Mouse (Mus musculus) stomach, embryonic 15.5 days (tissue): ENCODE results near the gene Heatr5a. TPM values are rescaled to one million over a fixed set of nuclear protein-coding genes. Genes with fewer than 3 reads are reported as not detected.

ENCODE experiments used
- ATAC-seq: fragments of 200-750 bp; cut with Nextera tagmentation; 2 replicates; pipeline ENCODE4 v1.8.0; 2017; ENCODE audit warnings: low read depth, moderate number of reproducible peaks, moderate TSS enrichment; ENCODE audit not compliant: insufficient read depth, low FRiP score
- H3K27ac ChIP-seq: fragments of 300-500 bp; sonication (generic); 2 replicates; pipeline ENCODE4 v1.5.1; 2015; ENCODE audit warnings: mild to moderate bottlenecking, inconsistent platforms
- H3K27me3 ChIP-seq: fragments of 300-500 bp; sonication (generic); replicated peaks from 2 replicates; pipeline ENCODE4 v1.6.1; 2015; ENCODE audit warnings: inconsistent platforms
- H3K36me3 ChIP-seq: fragments of 300-500 bp; sonication (generic); 2 replicates; pipeline ENCODE4 v1.6.1; 2015; ENCODE audit warnings: inconsistent platforms
- H3K4me1 ChIP-seq: fragments of 300-500 bp; sonication (generic); 2 replicates; pipeline ENCODE4 v1.6.1; 2015; ENCODE audit warnings: inconsistent platforms
- H3K4me2 ChIP-seq: fragments of 300-500 bp; sonication (generic); 2 replicates; pipeline ENCODE4 v1.6.1; 2015; ENCODE audit warnings: mild to moderate bottlenecking, inconsistent platforms
- H3K4me3 ChIP-seq: fragments of 300-500 bp; sonication (generic); replicated peaks from 2 replicates; pipeline ENCODE4 v1.5.1; 2015; ENCODE audit warnings: inconsistent platforms
- H3K9ac ChIP-seq: fragments of 300-500 bp; sonication (generic); 2 replicates; pipeline ENCODE4 v1.6.1; 2015; ENCODE audit warnings: inconsistent platforms
- H3K9me3 ChIP-seq: fragments of 300-500 bp; sonication (generic); 2 replicates; pipeline ENCODE4 v1.6.1; 2016; ENCODE audit warnings: inconsistent platforms
- WGBS: fragments of 180-500 bp; shearing (Covaris S2); methylation state at CpG from one replicate; pipeline ENCODE4 v1.1.7; 2015; 5-methylcytosine and 5-hydroxymethylcytosine counted together
- polyA plus RNA-seq: library from polyadenylated mRNA; unstranded; fragments of >200 nt; fragmentation: Nextera tagmentation; extraction: Ambion mirVana; gene quantifications from 2 replicates; pipeline ENCODE4 v1.2.1, GENCODE M21; 2015

Gene Heatr5a
- polyA plus RNA-seq, 1 experiment from 2014 or later = 10.0 TPM

DNA sequence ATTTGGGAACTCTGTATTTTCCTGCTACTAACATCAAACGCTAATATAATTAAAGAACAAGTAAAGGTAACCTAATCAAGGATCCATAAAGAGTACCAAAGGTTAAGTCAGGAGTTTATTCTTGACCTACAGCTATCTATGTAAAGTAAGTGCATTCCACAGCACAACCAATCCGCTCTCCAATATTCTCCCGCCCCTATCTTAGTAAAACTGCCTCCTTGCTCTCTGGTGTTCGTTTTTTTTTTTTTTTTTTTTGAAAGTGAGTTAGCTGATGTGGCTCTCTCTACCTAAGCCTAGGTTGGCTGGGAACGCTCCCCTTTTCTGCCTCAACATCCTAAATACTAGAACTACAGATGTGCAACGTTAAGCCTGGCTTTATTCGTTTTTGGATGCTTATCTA is 1.2 kb downstream of the Heatr5a start:
- Histone ChIP-seq H3K36me3 (no peaks in the 10 kb centered on the region), H3K4me3 (peak overlapping the region; percentile 99), H3K27me3 (no peaks in the 10 kb centered on the region), H3K9ac (no peak overlapping the region), H3K4me1 (peaks cover 11% of the 10 kb centered on the region; the same call in 1 of the 2 replicates), H3K4me2 (peak overlapping the region; percentile 57), H3K27ac (no peak overlapping the region), H3K9me3 (no peaks in the 10 kb centered on the region)
- WGBS = 12% methylated on average over 7 of the region's 7 CpGs
- no peak for ATAC-seq

GRCm38 (mm10) chr12:51969092-51969491 is 2.0 kb downstream of the Heatr5a start:
- Histone ChIP-seq H3K4me1 (peaks cover 15% of the 10 kb centered on the region; the same call in 1 of the 2 replicates), H3K4me3 (no peak overlapping the region), H3K27ac (no peak overlapping the region), H3K4me2 (no peak overlapping the region), H3K9ac (no peak overlapping the region), H3K27me3 (no peaks in the 10 kb centered on the region), H3K9me3 (no peaks in the 10 kb centered on the region), H3K36me3 (no peaks in the 10 kb centered on the region)
- 80% methylated on average over 2 of the region's 2 CpGs for WGBS
- ATAC-seq = no peak

DNA sequence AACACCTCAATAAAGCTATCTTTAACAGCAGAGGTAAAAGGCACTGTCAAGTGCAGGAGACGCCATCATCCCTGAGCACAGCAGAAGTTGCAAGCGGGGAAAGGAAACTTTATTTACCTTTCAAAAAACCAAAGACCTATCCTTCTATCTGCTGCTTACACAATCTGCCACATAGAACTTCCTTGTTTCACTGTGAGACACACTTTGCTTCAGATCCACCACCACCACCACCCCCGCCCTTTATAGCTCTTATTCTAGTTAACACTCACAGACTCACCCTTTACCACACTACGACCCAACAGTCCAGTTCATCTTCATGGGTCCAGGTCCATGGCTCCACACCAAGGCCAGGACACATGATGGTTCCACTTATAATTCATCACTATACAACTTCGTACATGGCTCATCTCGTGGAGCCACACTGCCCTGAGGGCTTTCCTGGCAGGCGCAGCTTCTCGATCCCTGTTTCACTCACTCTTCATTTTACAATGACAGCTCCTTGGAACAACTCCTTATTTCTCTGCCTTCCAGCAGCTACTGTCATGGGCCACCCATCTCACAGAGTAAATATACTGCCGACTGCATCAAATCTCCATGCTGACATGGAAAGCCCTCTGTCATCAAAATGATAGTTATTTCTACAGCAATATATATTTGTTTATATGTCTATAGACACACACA is 3.1 kb downstream of the Heatr5a start:
- ATAC-seq = no peak
- 80% methylated on average over 9 of the region's 9 CpGs for WGBS
- H3K4me2 ChIP-seq = no peak overlapping the region

GRCm38 (mm10) chr12:51957626-51958025 is 13.5 kb downstream of the Heatr5a start:
- no peak overlapping the region for H3K4me2 ChIP-seq
- no peak overlapping the region for H3K27ac ChIP-seq
- no peaks in the 10 kb centered on the region for H3K4me1 ChIP-seq
- H3K36me3 ChIP-seq = peaks cover 11% of the 10 kb centered on the region
- no peak overlapping the region for H3K4me3 ChIP-seq
- no peaks in the 10 kb centered on the region for H3K9me3 ChIP-seq
- no peak overlapping the region for H3K9ac ChIP-seq
- ATAC-seq = no peak
- 83% methylated on average over 6 of the region's 6 CpGs for WGBS
- no peaks in the 10 kb centered on the region for H3K27me3 ChIP-seq

More for the DNA sequence above, 3.1 kb downstream of the Heatr5a start:
- Histone ChIP-seq H3K36me3 (no peaks in the 10 kb centered on the region), H3K27me3 (no peaks in the 10 kb centered on the region), H3K9ac (no peak overlapping the region), H3K27ac (no peak overlapping the region), H3K4me3 (no peak overlapping the region), H3K9me3 (no peaks in the 10 kb centered on the region), H3K4me1 (peaks cover 17% of the 10 kb centered on the region; the same call in 1 of the 2 replicates)

DNA sequence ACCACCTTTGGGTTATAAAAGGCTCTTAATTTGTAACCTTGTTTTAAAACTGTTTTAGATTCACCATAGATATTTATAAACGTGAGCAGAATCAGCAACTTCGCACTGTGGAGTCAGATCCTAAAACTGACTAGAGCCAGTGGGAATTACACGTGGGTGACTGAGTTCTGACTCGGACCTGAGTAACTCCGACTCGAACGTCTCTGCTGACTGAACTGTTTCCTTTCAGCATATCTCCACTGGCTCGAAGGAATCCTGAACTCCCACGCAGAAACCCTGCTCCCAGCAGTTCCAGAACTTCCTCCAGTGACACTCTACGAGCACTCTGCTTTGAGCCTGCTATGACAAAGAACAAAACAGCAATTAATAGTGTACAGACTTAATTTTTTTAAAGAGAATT is 18.8 kb downstream of the Heatr5a start:
- Histone ChIP-seq H3K4me1 (no peaks in the 10 kb centered on the region), H3K4me2 (no peak overlapping the region), H3K27ac (no peak overlapping the region), H3K36me3 (peaks cover 42% of the 10 kb centered on the region), H3K9me3 (no peaks in the 10 kb centered on the region), H3K27me3 (no peaks in the 10 kb centered on the region), H3K4me3 (no peak overlapping the region), H3K9ac (no peak overlapping the region)
- ATAC-seq = no peak
- 78% methylated on average over 10 of the region's 10 CpGs for WGBS

- H3K9ac ChIP-seq = no peak overlapping the region
- H3K27ac ChIP-seq = no peak overlapping the region
- no peak for ATAC-seq
- no peaks in the 10 kb centered on the region for H3K27me3 ChIP-seq
- peaks cover 50% of the 10 kb centered on the region for H3K36me3 ChIP-seq
- no peaks in the 10 kb centered on the region for H3K4me1 ChIP-seq
- no peak overlapping the region for H3K4me2 ChIP-seq
- no peak overlapping the region for H3K4me3 ChIP-seq
- H3K9me3 ChIP-seq = no peaks in the 10 kb centered on the region
- 90% methylated on average over 10 of the region's 10 CpGs for WGBS
Observed at GRCm38 (mm10) chr12:51947498-51947945, 23.6 kb downstream of the Heatr5a start.

GRCm38 (mm10) chr12:51945331-51945730 is 25.8 kb downstream of the Heatr5a start:
- ATAC-seq = no peak
- H3K27me3 ChIP-seq = no peaks in the 10 kb centered on the region
- H3K4me2 ChIP-seq = no peak overlapping the region
- H3K4me1 ChIP-seq = no peaks in the 10 kb centered on the region
- H3K36me3 ChIP-seq = peaks cover 34% of the 10 kb centered on the region
- H3K9me3 ChIP-seq = no peaks in the 10 kb centered on the region
- no peak overlapping the region for H3K4me3 ChIP-seq
- no peak overlapping the region for H3K9ac ChIP-seq
- H3K27ac ChIP-seq = no peak overlapping the region
- 91% methylated on average over 9 of the region's 9 CpGs for whole genome bisulfite sequencing

- no peak overlapping the region for H3K27ac ChIP-seq
- H3K9ac ChIP-seq = no peak overlapping the region
- H3K36me3 ChIP-seq = peaks cover 6% of the 10 kb centered on the region; the same call in 1 of the 2 replicates
- no peaks in the 10 kb centered on the region for H3K9me3 ChIP-seq
- H3K4me1 ChIP-seq = no peaks in the 10 kb centered on the region
- no peak overlapping the region for H3K4me3 ChIP-seq
- WGBS = 73% methylated on average over 4 of the region's 4 CpGs
- no peak for ATAC-seq
- no peak overlapping the region for H3K4me2 ChIP-seq
- no peaks in the 10 kb centered on the region for H3K27me3 ChIP-seq
Observed at GRCm38 (mm10) chr12:51939848-51940247, 31.3 kb downstream of the Heatr5a start.

GRCm38 (mm10) chr12:51937938-51938337 is 33.2 kb downstream of the Heatr5a start:
- H3K4me1 ChIP-seq = no peaks in the 10 kb centered on the region
- no peak overlapping the region for H3K9ac ChIP-seq
- H3K4me3 ChIP-seq = no peak overlapping the region
- H3K27ac ChIP-seq = no peak overlapping the region
- no peak overlapping the region for H3K4me2 ChIP-seq
- H3K27me3 ChIP-seq = no peaks in the 10 kb centered on the region
- H3K9me3 ChIP-seq = no peaks in the 10 kb centered on the region
- H3K36me3 ChIP-seq = peaks cover 7% of the 10 kb centered on the region; the same call in 1 of the 2 replicates
- 82% methylated on average over 6 of the region's 6 CpGs for WGBS
- no peak for ATAC-seq

GRCm38 (mm10) chr12:51929630-51930029 is 41.5 kb downstream of the Heatr5a start:
- Histone ChIP-seq H3K9me3 (no peaks in the 10 kb centered on the region), H3K9ac (no peak overlapping the region), H3K27me3 (no peaks in the 10 kb centered on the region), H3K27ac (no peak overlapping the region), H3K4me1 (no peaks in the 10 kb centered on the region), H3K36me3 (0 out of 2 replicates have a peak, but pooled peaks cover 8% of the 10 kb centered on the region), H3K4me2 (no peak overlapping the region), H3K4me3 (no peak overlapping the region)
- WGBS = 90% methylated on average over 2 of the region's 2 CpGs
- no peak for ATAC-seq

GRCm38 (mm10) chr12:51917191-51917590 is 53.9 kb downstream of the Heatr5a start:
- no peak overlapping the region for H3K4me3 ChIP-seq
- no peaks in the 10 kb centered on the region for H3K4me1 ChIP-seq
- no peak overlapping the region for H3K4me2 ChIP-seq
- ATAC-seq = no peak
- H3K27ac ChIP-seq = no peak overlapping the region
- H3K9ac ChIP-seq = no peak overlapping the region
- 77% methylated on average over 2 of the region's 2 CpGs for WGBS
- peaks cover 26% of the 10 kb centered on the region; the same call in 1 of the 2 replicates for H3K36me3 ChIP-seq
- no peaks in the 10 kb centered on the region for H3K27me3 ChIP-seq
- no peaks in the 10 kb centered on the region for H3K9me3 ChIP-seq

DNA sequence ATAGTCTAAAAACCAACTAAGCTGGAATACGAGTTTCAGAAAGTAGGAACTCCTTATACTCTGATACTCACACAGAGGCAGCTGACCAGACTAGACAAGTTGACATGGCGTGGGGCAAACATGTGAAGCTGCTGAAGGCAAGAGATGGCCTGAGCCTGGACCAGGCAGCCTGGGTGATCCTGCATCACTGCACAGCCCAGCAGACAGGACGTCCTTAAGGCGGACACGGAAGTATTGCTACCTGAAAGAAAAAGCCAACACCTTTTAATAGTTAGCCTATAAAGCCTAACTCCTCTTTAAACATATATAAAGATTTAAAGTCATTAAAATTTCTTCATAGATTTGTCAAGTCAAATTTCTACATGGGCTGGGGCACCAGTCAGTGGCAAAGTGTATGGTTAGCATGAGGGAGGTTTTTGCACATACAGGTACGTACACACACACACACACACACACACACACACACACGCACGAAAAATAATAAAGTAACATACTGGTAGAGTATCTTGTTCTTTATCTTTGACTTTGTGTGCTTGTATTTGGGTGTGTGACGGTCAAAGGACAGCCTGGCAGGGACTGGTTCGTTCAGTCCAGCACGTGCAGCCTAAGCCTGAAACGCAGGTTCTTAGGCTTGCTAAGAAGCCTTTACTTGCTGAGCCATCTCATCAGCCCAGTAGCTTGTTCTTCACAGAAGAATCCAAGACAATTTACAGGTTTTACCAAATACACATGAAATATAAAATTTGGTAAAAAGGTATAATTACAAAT is 56.0 kb downstream of the Heatr5a start:
- Histone ChIP-seq H3K4me2 (no peak overlapping the region), H3K9me3 (no peaks in the 10 kb centered on the region), H3K27ac (no peak overlapping the region; the same call in 1 of the 2 replicates), H3K9ac (no peak overlapping the region), H3K27me3 (no peaks in the 10 kb centered on the region), H3K4me1 (no peaks in the 10 kb centered on the region), H3K36me3 (peaks cover 23% of the 10 kb centered on the region; the same call in 1 of the 2 replicates), H3K4me3 (no peak overlapping the region)
- ATAC-seq = peak; percentile 91
- WGBS = 83% methylated on average over 12 of the region's 12 CpGs
